Mouse (Mus musculus) embryonic fibroblast, embryonic 13.5 days (primary cell): Measurements from ENCODE around the gene Nrp1.

ENCODE experiments used
- CTCF ChIP-seq: IDR thresholded peaks from 2 replicates; pipeline ENCODE4 v1.5.1; 2011; ENCODE audit warnings: mild to moderate bottlenecking, control low read depth, low read length, moderate library complexity, borderline replicate concordance; ENCODE audit not compliant: insufficient read depth
- POLR2A ChIP-seq: IDR thresholded peaks from 2 replicates; pipeline ENCODE4 v1.6.1; 2011; ENCODE audit warnings: low read depth, mild to moderate bottlenecking, control low read depth, low read length, moderate library complexity

DNA sequence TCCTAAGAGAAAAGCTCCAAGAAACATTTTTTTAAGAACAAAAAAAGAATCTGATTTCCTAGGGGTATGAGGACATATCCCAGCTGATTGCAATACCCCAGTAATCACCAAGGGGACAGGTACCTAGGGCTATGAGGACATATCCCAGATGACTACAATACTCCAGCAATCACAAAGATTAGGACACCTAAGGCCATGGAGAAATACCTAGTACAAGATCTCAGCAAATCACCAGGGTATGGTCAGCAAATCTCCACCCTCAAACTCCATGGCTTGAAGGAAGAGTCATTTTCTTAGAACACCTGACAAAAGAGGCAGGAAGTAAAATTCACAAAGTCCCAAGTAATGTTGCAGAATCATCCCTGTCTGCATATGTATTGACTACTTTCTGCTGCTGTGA is 32.4 kb downstream of the Nrp1 start:
- no peak for TF ChIP-seq POLR2A
- no peak for TF ChIP-seq CTCF
